Mouse (Mus musculus) cerebellum, postnatal 36 days (tissue): ENCODE results near the gene Zc3h15.
"Not testable (repeated sequence)": the region's sequence is repeated elsewhere in the genome, so short reads cannot be mapped to it uniquely, and the experiment has no call there.

Experiments used
- DNase-seq, 2 experiments: peaks; one replicate each; pipeline ENCODE4 v3.0.0; 2021 to 2022; ENCODE audit warnings: mixed read lengths in 2 of 2

The Zc3h15 gene

GRCm38 (mm10) chr2:83644276-83645252 is at the start of gene Zc3h15:
Zc3h15 (plus strand) TSS chr2:83644435.
- DNase-seq = peak; percentile 91 to 95

- DNase-seq = no peak
Observed at GRCm38 (mm10) chr2:83620558-83621367, 23.5 kb upstream of the Zc3h15 start.

DNA sequence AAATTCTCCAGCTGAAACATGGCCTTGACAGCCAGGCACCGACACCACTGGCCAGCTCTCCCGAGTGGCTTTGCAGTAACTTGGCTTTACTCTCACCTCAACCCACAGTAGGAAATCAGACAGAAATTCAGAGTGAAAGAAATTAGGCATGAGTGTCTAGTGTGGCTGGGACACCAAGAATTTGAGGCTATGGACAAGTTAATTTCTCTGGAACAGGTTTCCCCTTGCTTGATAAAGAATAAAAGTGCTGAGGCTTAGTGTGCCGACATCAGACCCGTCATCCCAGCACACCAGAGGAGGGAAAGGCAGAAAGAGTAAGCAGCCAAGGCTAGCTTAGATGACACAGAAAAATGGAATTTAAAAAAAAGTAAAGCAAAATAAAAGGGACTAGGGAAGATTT is 22.7 kb upstream of the Zc3h15 start:
- no peak for DNase-seq

GRCm38 (mm10) chr2:83622792-83623191 is 21.4 kb upstream of the Zc3h15 start:
- DNase-seq = no peak

DNA sequence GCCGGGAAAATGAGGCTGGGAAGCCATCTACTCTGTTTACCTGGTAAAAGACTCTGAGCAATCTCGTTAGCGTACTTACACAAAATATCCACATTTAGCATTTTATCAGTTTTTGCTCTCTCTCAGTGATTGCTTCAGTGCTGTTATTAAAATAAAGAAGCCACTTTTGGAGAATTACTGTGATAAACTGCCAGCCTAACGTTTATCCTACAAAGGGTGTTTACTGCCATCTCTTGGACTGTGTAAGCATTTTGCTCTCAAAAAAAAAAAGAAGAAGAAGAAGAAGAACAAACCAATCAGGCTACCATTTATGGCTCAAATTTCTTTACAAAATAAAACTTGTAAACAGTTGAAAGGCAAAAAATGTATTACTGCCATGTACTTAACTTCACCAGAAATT is 20.2 kb upstream of the Zc3h15 start:
- no peak for DNase-seq

DNA sequence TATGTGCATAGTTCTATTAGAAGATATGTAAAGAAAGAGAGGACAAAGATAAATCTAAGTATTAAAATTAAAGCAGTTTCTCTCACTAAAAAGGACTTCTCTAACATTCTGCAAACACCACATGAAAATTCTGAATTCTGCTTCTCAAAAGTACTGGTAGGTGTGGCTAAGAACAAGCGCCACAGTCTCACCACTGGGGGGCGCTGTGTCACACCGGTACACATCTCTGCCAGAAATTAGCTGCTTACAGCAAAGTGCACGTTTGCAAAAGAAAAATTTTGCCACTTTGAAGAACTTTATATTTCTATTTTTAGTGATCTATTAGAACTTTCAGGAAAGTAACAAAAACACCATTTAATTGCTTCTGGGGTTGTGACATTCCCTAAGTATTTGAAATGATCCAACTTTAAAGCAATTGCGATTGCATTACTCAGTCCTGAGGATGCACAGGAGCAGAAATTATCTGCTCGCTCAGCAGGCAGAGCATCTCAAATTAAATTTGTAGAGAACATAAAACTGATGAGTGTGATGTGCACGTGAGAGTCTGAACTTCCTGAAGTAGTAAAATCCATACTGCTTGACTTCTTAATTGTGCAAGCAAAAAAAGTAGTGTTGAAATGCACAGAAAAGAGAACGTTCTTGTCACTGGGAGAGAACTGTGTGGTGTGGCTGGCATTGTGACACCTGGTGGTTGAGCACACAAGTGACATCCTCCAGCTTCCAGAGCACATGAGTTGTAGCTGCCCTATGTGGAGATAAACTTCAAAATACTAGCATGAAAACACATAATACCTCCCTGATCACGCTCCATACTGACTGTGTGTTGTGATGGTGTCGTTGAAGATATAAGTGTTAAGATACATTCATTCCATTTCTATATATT is 18.8 kb upstream of the Zc3h15 start:
- peak; percentile 74 to 78 for DNase-seq

GRCm38 (mm10) chr2:83626881-83627280 is 17.4 kb upstream of the Zc3h15 start:
- DNase-seq = no peak

DNA sequence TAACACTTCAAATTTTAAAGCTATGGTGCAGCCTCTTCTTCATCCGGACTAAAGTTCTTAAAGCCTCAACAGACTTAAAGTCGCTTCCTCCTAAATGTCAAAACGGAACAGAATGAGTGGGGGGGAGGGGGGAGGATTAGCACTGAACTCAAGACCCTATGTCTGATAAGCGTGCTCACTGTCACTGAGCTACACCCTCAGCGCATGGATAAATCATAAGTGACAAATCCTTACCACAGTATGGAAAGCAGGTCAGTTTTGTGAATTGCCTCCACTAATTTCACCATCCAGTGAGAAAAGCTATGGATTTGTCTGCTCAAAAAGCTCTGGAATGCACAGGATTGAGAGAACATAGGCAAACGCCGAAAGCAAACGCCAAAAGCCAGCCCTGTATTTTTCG is 16.7 kb upstream of the Zc3h15 start:
- no peak for DNase-seq

- DNase-seq = no peak
Observed at GRCm38 (mm10) chr2:83627932-83628331, 16.3 kb upstream of the Zc3h15 start.

GRCm38 (mm10) chr2:83641993-83642392 is 2.2 kb upstream of the Zc3h15 start:
- no peak for DNase-seq

DNA sequence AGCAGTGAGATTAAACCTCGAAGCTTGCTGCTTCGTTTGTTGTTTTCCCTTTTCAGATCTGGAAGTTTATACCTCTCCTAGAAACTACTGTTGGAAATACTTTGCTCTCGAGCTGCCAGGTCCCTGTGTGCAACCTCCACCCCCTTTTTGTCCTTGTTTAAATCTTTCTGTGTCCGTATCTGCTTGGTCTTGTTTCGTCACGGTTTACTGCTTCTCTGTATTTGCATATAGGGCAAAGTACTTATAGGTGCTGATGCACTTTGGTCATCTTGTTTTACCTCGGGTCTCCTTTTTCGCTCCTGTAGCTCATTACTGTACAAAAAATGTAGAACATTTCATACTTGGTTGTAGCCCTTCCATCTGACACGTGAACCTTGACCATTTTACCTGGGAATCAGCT is 4.7 kb downstream of the Zc3h15 start:
- no peak for DNase-seq

DNA sequence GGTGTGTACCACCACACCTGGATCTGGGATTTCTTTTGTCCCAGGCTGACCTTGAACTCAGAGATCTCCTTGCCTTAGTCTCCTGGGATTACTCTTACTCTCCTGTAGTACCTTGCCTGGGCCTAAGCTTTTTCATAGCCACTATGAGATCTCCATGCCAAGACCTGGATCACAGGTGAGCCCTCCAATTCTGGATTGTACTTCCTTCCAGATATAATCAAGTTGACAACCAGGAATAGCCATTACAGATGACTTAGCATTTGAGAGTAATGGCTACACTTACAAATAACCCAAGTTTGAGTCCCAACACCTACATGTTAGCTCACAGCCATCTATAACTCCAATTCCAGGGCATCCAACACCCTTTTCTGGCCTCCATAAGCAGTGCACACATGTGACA is 8.4 kb downstream of the Zc3h15 start:
- no peak for DNase-seq

GRCm38 (mm10) chr2:83659279-83659678 is 15.0 kb downstream of the Zc3h15 start:
- no peak for DNase-seq

- DNase-seq = no peak
Observed at GRCm38 (mm10) chr2:83660114-83660513, 15.9 kb downstream of the Zc3h15 start.

- DNase-seq = no peak
Observed at GRCm38 (mm10) chr2:83661351-83661750, 17.1 kb downstream of the Zc3h15 start.

DNA sequence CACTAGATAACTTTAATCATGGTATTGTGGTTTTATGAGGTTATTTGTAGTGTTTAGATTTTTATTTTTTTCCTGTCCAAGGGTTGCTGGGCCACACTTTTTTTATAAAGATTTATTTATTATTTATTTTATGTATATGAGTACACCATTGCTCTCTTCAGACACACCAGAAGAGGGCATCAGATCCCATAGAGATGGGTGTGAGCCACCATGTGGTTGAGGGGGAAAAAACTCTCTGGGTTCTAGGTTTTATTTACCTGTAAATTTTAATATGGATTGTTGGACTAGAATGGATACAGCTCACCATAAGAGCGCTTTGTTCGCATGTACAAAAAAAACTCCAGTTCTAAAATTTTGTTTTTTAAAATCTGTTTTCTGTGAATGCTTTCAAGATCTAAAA is 20.8 kb downstream of the Zc3h15 start:
- not testable (repeated sequence) for DNase-seq

GRCm38 (mm10) chr2:83667430-83667829 is 23.2 kb downstream of the Zc3h15 start:
- no peak for DNase-seq

DNA sequence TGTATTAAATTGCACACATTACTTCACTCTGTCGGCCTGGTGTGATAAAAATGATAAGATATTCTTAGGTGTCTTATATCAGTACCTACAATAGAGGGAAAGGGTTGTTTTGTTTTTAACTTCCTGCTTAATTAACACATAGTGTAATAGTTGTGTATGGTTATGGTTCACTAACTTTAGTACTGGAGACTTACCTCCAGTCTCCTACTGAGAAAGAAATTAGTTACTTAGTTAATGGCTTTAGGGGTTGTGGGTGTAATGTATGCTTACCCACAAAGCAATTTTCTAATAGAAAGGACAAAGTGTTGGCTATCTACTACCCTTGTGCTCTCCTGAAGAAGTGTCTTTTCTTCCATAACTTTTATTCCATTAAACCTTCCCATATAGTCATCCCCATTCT is 23.8 kb downstream of the Zc3h15 start:
- no peak for DNase-seq

- no peak for DNase-seq
Observed at GRCm38 (mm10) chr2:83669988-83670387, 25.8 kb downstream of the Zc3h15 start.

- no peak for DNase-seq
Observed at GRCm38 (mm10) chr2:83671843-83672242, 27.6 kb downstream of the Zc3h15 start.

DNA sequence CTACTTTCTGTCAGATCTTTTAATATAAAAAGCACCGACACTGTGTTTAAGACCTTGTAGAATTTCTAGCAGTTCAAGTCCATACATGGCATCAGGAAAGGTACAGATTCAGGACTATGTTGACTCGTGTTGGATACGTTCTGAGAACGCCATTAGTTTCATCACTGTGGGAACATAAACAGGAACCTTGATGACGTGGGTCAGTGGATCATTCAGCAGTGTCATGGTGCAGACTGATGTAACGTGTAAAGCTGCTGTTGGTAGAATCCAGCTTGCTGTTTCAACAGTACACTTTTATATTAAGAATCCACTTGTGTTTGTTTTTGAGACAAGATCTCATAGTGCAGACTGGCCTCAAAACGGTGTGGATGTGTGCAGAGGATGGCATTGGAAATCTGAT is 28.8 kb downstream of the Zc3h15 start:
- DNase-seq = no peak

DNA sequence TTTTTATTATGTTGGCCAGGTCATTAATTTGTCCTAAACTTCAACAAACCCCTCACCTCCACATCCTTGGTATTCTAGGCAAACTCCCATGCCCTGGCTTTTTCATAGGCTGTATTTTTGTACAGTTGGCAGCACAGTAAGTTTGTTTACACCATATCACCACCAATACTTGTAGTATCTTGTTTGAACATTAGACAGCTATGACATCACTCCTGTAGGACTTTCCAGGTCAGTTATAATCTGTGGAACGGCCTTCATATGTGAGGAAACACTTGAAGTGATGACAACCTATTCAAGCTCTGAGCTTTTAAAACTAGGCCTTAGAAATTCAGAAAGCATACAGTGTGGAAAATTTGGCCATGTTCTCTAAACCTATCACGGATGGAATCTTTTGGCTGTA is 29.6 kb downstream of the Zc3h15 start:
- DNase-seq = no peak

DNA sequence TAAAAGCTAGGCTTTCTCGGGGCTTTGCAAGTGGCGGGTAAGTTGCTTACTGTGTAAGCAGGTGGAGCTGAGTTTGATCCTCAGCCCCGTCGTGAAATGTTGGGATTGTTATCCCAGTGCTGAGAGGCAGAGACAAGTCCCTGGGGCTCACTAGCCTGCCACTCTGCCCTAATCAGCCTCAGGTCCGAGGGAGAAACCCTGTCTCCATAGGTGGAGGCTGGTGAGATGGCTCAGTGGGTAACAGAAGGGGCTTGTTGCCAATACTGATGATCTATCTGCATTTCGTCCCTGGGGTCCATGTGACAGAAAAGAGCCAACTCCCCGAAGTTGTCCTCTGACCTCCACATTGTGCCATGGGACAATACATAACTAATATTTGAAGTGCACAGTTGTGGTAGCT is 30.2 kb downstream of the Zc3h15 start:
- no peak for DNase-seq
